8 mouse cellular contexts compared by ENCODE assay signal in genomic region chr6:67158765-67159164, GRCm38 (mm10).
DNase-seq lines count a peak whose midpoint lies in the region; ATAC-seq and TF ChIP-seq lines count a peak whose summit lies in the region.

No protein-coding gene starts in this region.

- no peak overlapping the region for H3K4me2 ChIP-seq in lung, postnatal 0 days (replicated peaks; ENCODE audit: low read depth, low read length)

- no peaks in the 10 kb centered on the region for H3K9me3 ChIP-seq in hindbrain, embryonic 10.5 days
- H3K9me3 ChIP-seq in lung, postnatal 0 days (ENCODE audit: low read length) = no peaks in the 10 kb centered on the region

- H3K4me1 ChIP-seq in hindbrain, embryonic 10.5 days (replicated peaks) = peaks cover 6% of the 10 kb centered on the region; the same call in 1 of the 2 replicates
- H3K4me1 ChIP-seq in lung, postnatal 0 days (ENCODE audit: insufficient read depth, low read depth, low read length) = no peaks in the 10 kb centered on the region

- ATAC-seq in lung, postnatal 0 days = peak; percentile 88

- no peaks in the 10 kb centered on the region for H3K27me3 ChIP-seq in hindbrain, embryonic 10.5 days (ENCODE audit: insufficient read depth, poor library complexity, severe bottlenecking)
- no peaks in the 10 kb centered on the region for H3K27me3 ChIP-seq in lung, postnatal 0 days (replicated peaks; ENCODE audit: insufficient read depth, low read length)

- peak; percentile 72 for DNase-seq in MN1 (ENCODE audit: low spot score)
- peak; percentile 84 for DNase-seq in cerebellum, adult 9-11 months
- DNase-seq in frontal cortex, adult 2 months (ENCODE audit: extremely low spot score in 1 of 2, low spot score in 1 of 2) = peak; percentile 70 to 92
- peak; percentile 89 for DNase-seq in hindbrain, embryonic 10.5 days (ENCODE audit: low spot score)
- DNase-seq in layer of hippocampus, adult 9-11 months = peak; percentile 83
- peak; percentile 96 for DNase-seq in lung, postnatal 0 days (ENCODE audit: low spot score)
- peak; percentile 77 for DNase-seq in ovary, postnatal 14 days (ENCODE audit: low spot score)
- DNase-seq in thymus, postnatal 10 days (ENCODE audit: low spot score in 2 of 2) = peak; percentile 76 to 88

- WGBS in hindbrain, embryonic 10.5 days = 8% methylated on average over 10 of the region's 10 CpGs
- 3% methylated on average over 10 of the region's 10 CpGs for WGBS in lung, postnatal 0 days

- H3K9ac ChIP-seq in lung, postnatal 0 days (replicated peaks; ENCODE audit: low read depth) = no peak overlapping the region

- no peak overlapping the region for H3K4me3 ChIP-seq in hindbrain, embryonic 10.5 days
- no peak overlapping the region for H3K4me3 ChIP-seq in lung, postnatal 0 days (ENCODE audit: low read depth, low read length)

- H3K27ac ChIP-seq in hindbrain, embryonic 10.5 days = no peak overlapping the region; the same call in 1 of the 2 replicates
- H3K27ac ChIP-seq in lung, postnatal 0 days (ENCODE audit: low read length) = no peak overlapping the region

- peak; percentile 90 for TF ChIP-seq CTCF in lung, postnatal 0 days (IDR thresholded peaks at IDR 0.05)

- peak; percentile 50; the same call in 1 of the 2 replicates for TF ChIP-seq EP300 in lung, postnatal 0 days (IDR thresholded peaks at IDR 0.05)

- H3K36me3 ChIP-seq in hindbrain, embryonic 10.5 days = no peaks in the 10 kb centered on the region
- H3K36me3 ChIP-seq in lung, postnatal 0 days (ENCODE audit: insufficient read depth, low read length) = no peaks in the 10 kb centered on the region
